Comparison of ENCODE assay signal across 20 mouse cellular contexts in genomic region chr14:14800332-14800731, GRCm38 (mm10). TPM values are rescaled to one million over a fixed set of nuclear protein-coding genes. Genes with fewer than 3 reads are reported as not detected.
DNase-seq lines count a peak whose midpoint lies in the region; ATAC-seq and TF ChIP-seq lines count a peak whose summit lies in the region.
"Had no signal": no experiment of that assay in that cellular context is flagged by ENCODE, and none has a peak within 500 bp of the region (broad histone marks: within the 10 kb centered on the region; RNA-seq: fewer than 3 reads in every experiment).

No protein-coding gene starts in this region.

- H3K4me3 ChIP-seq in liver, embryonic 16.5 days (ENCODE audit: low read depth, low read length), result no peak overlapping the region
- no peak overlapping the region for H3K4me3 ChIP-seq in liver, embryonic 12.5 days
- no peak overlapping the region for H3K4me3 ChIP-seq in bone marrow macrophage, adult 2 months (ENCODE audit: insufficient read depth, low read length)
- no peak overlapping the region for H3K4me3 ChIP-seq in macrophage (ENCODE audit: inconsistent target)
- H3K4me3 ChIP-seq: embryonic facial prominence, embryonic 12.5 days; forebrain, embryonic 15.5 days; hindbrain, embryonic 15.5 days had no signal

- TF ChIP-seq CTCF in bone marrow macrophage, adult 2 months (IDR thresholded peaks at IDR 0.05; ENCODE audit: low read depth, low read length), result no peak

- 53% methylated on average over 4 of the region's 4 CpGs for WGBS in liver, embryonic 16.5 days (ENCODE audit: insufficient replicate concordance)
- 58% methylated on average over 4 of the region's 4 CpGs for WGBS in liver, embryonic 12.5 days (ENCODE audit: insufficient replicate concordance)
- 21% methylated on average over 4 of the region's 4 CpGs for WGBS in macrophage (ENCODE audit: missing documents)

- DNase-seq in naive thymus-derived CD4-positive, alpha-beta T cell, adult 2 months (ENCODE audit: low read depth), result peak; percentile 16
- no peak for DNase-seq in thymus, postnatal 10 days (ENCODE audit: low spot score in 2 of 2)
- DNase-seq in cerebellum, postnatal 25 days, result no peak
- DNase-seq in layer of hippocampus, postnatal 10 days (ENCODE audit: low spot score in 2 of 2), result no peak
- DNase-seq: adrenal gland, adult 2 months; adrenal gland, postnatal 25 days; cerebellum, adult 2 months; cerebellum, postnatal 10 days; gastrocnemius, postnatal 36 days; heart, adult 18-20 months had no signal

- H3K4me1 ChIP-seq in liver, embryonic 16.5 days (ENCODE audit: control insufficient read depth, low read depth, low read length), result no peaks in the 10 kb centered on the region
- H3K4me1 ChIP-seq in liver, embryonic 12.5 days, result no peaks in the 10 kb centered on the region
- H3K4me1 ChIP-seq in bone marrow macrophage, adult 2 months (ENCODE audit: control insufficient read depth, insufficient read depth, low read length), result peaks cover 18% of the 10 kb centered on the region
- H3K4me1 ChIP-seq: forebrain, embryonic 15.5 days had no signal

- TF ChIP-seq POLR2A in bone marrow macrophage, adult 2 months (IDR thresholded peaks at IDR 0.05; ENCODE audit: borderline replicate concordance, low read depth, low read length), result no peak

- no peaks in the 10 kb centered on the region for H3K9me3 ChIP-seq in liver, embryonic 16.5 days (replicated peaks; ENCODE audit: control insufficient read depth, low read length)
- H3K9me3 ChIP-seq in liver, embryonic 12.5 days (replicated peaks), result no peaks in the 10 kb centered on the region
- H3K9me3 ChIP-seq: embryonic facial prominence, embryonic 12.5 days; forebrain, embryonic 15.5 days; hindbrain, embryonic 15.5 days had no signal

- ATAC-seq in liver, embryonic 16.5 days (ENCODE audit: low read depth), result 0 out of 2 replicates have a peak, but pooled peaks have one; percentile 30
- ATAC-seq in liver, embryonic 12.5 days, result no peak
- ATAC-seq: Patski had no signal

- H3K79me2 ChIP-seq in macrophage (ENCODE audit: inconsistent target), result no peaks in the 10 kb centered on the region

- no peaks in the 10 kb centered on the region for H3K36me3 ChIP-seq in liver, embryonic 16.5 days (ENCODE audit: control insufficient read depth, insufficient read depth)
- H3K36me3 ChIP-seq in liver, embryonic 12.5 days, result no peaks in the 10 kb centered on the region
- no peaks in the 10 kb centered on the region for H3K36me3 ChIP-seq in macrophage (ENCODE audit: inconsistent target)

- no peak overlapping the region; the same call in 1 of the 2 replicates for H3K27ac ChIP-seq in liver, embryonic 16.5 days (ENCODE audit: low read length)
- H3K27ac ChIP-seq in liver, embryonic 12.5 days, result no peak overlapping the region
- peak overlapping the region; percentile 86 for H3K27ac ChIP-seq in bone marrow macrophage, adult 2 months (ENCODE audit: insufficient read depth, low read depth, low read length)
- peak overlapping the region; percentile 56 for H3K27ac ChIP-seq in macrophage
- H3K27ac ChIP-seq: embryonic facial prominence, embryonic 12.5 days; forebrain, embryonic 15.5 days; hindbrain, embryonic 15.5 days had no signal

- H3K4me2 ChIP-seq in liver, embryonic 16.5 days (ENCODE audit: low read depth, low read length), result no peak overlapping the region
- no peak overlapping the region for H3K4me2 ChIP-seq in liver, embryonic 12.5 days
- H3K4me2 ChIP-seq: embryonic facial prominence, embryonic 12.5 days; forebrain, embryonic 15.5 days; heart, embryonic 11.5 days; hindbrain, embryonic 15.5 days had no signal

- no peaks in the 10 kb centered on the region for H3K27me3 ChIP-seq in liver, embryonic 16.5 days (ENCODE audit: control insufficient read depth, insufficient read depth, low read depth, low read length)
- no peaks in the 10 kb centered on the region for H3K27me3 ChIP-seq in liver, embryonic 12.5 days (replicated peaks)
- H3K27me3 ChIP-seq: CH12.LX; embryonic facial prominence, embryonic 12.5 days; forebrain, embryonic 15.5 days; hindbrain, embryonic 15.5 days; Patski had no signal

- H3K9ac ChIP-seq in liver, embryonic 16.5 days (ENCODE audit: low read depth, low read length), result no peak overlapping the region
- H3K9ac ChIP-seq in liver, embryonic 12.5 days, result no peak overlapping the region
- H3K9ac ChIP-seq: embryonic facial prominence, embryonic 12.5 days; forebrain, embryonic 15.5 days; hindbrain, embryonic 15.5 days had no signal

RNA-seq across cellular contexts. Expression of gene Nek10, which starts 2.9 kb away (rescaled TPM):
- 0.01 TPM in 1 of 2 replicates, not detected in the other for polyA plus RNA-seq in liver, embryonic 16.5 days (2015; fragmentation: Nextera tagmentation; extraction: Ambion mirVana)
- polyA plus RNA-seq in liver, embryonic 12.5 days (2016; fragmentation: Nextera tagmentation; extraction: Ambion mirVana), result not detected in 2 replicates
- 0.09 TPM in 1 of 2 replicates, not detected in the other for polyA plus RNA-seq in bone marrow macrophage, adult 2 months (2012; ENCODE audit: insufficient read depth, insufficient read length, missing spikeins)
- under 1 TPM in 23 of 26 experiments, not detected in 3; 0.06 to 0.47 (median 0.17) TPM for total RNA-seq in macrophage (2018; cell fraction: chromatin; rRNA removed)
- total RNA-seq in macrophage (2018; cell fraction: cytosol; rRNA removed), result under 1 TPM in 16 of 26 experiments, not detected in 10; under 0.01 to 0.11 (median 0.04) TPM
- total RNA-seq in macrophage (2018; cell fraction: nucleus; rRNA removed), result under 1 TPM in 19 of 26 experiments, not detected in 7; 0.05 to 0.62 (median 0.15) TPM
- 0.03 to 0.07 TPM (median 0.07 TPM) in 3 replicates for polyA plus RNA-seq in macrophage (2018)
- total RNA-seq in layer of hippocampus, postnatal 10 days (2021), result 1 to 10 TPM; 1.9 to 2.6 TPM
- polyA plus RNA-seq: adrenal gland, adult 2 months; heart, embryonic 11.5 days; Patski had no signal

Comparison
In these comparisons a context has a peak if more than half of its experiments do, and no peak if none do; other contexts are left out.
1. H3K27ac ChIP-seq: peak in bone marrow macrophage, adult 2 months (single experiment) and macrophage (single experiment); none in liver, embryonic 16.5 days (single experiment) and liver, embryonic 12.5 days (single experiment).